Mouse (Mus musculus) central nervous system, embryonic 18 days (tissue): ENCODE data around the gene Hsd3b2. TPM values are rescaled to one million over a fixed set of nuclear protein-coding genes. Genes with fewer than 3 reads are reported as not detected.

Experiments used
- polyA plus RNA-seq: library from polyadenylated mRNA; depleted of rRNA; stranded (reverse); fragments of >200 nt; gene quantifications from 2 replicates; pipeline ENCODE4 v1.2.3, GENCODE M21; 2012; rRNA removed

Hsd3b2 gene
- 0.07 and 0.08 TPM in 2 replicates for polyA plus RNA-seq

DNA sequence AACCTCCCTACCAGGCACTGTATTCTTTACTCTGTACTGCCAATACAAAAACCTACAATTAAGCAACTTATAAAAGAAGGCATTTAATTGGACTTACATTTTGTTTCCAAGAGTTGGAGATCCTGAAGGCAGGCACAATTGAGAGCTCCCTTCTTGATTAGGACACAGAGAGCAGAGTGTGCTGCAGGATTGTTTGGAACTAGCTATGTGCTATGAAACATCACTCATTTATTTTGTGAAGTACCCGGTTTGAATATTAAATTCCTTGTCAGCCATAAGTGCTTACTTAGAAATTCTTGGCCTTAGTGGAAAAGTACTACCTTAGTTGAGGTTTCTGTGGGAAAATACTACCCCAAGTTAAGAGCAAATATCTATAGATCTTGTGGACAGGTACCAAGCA lies at the start of gene Hsd3b2:
TSS of gene Hsd3b2 (minus strand) at position 168 of the 400 bp plus-strand sequence.

Other genes with a start within 250 kb of the Hsd3b2 start
- not detected in 2 replicates for gene Hsd3b4, start 214.0 kb downstream of the Hsd3b2 start, polyA plus RNA-seq
- gene Gm10681, start 135.7 kb downstream of the Hsd3b2 start, polyA plus RNA-seq: not detected in 2 replicates
- not detected in 2 replicates for gene Hsd3b5, start 94.3 kb downstream of the Hsd3b2 start, polyA plus RNA-seq
- not detected in 2 replicates for gene Hsd3b3, start 38.6 kb upstream of the Hsd3b2 start, polyA plus RNA-seq
- gene Hsd3b6, start 89.9 kb upstream of the Hsd3b2 start, polyA plus RNA-seq: not detected in 2 replicates
- not detected in 2 replicates for gene Hsd3b1, start 135.3 kb upstream of the Hsd3b2 start, polyA plus RNA-seq
- not detected in 2 replicates for gene Hao2, start 168.7 kb upstream of the Hsd3b2 start, polyA plus RNA-seq